Mouse (Mus musculus): Measurements from ENCODE around the gene Myo3b. TPM values are rescaled to one million over a fixed set of nuclear protein-coding genes. Genes with fewer than 3 reads are reported as not detected.

Gene Myo3b
- polyA plus RNA-seq, 1 experiment, result under 0.01 TPM

DNA sequence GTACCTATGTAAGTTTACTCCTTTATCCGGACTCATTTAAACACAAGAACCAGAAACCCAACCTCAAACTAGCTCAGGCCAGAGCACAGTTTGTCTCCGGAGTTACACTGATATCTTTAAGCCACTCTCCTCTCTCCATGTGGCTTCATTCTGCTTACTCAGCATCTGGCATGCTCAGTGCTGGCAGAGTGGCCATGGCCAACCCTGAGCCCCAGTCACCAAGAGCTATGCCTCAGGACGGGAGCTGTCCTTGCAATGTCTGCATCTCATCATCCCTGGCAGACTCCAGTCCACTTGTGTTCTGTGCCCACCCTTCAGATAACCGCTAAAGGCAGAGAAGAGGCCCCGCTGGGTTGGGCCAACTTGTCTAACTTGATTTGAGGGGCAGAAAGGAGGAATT, 368.8 kb downstream of the Myo3b start:
- Histone ChIP-seq H3K4me3 (replicated peaks) (no peak overlapping the region), H3K9me3 (ENCODE audit: control insufficient read depth, low read length) (no peaks in the 10 kb centered on the region), H3K36me3 (ENCODE audit: control insufficient read depth) (no peaks in the 10 kb centered on the region), H3K27me3 (ENCODE audit: control insufficient read depth) (no peaks in the 10 kb centered on the region), H3K4me1 (ENCODE audit: control insufficient read depth) (no peaks in the 10 kb centered on the region)
- TF ChIP-seq TAL1 (IDR thresholded peaks at IDR 0.05; ENCODE audit: low read length) (no peak), GATA1 (IDR thresholded peaks at IDR 0.05; ENCODE audit: low read length) (no peak)

DNA sequence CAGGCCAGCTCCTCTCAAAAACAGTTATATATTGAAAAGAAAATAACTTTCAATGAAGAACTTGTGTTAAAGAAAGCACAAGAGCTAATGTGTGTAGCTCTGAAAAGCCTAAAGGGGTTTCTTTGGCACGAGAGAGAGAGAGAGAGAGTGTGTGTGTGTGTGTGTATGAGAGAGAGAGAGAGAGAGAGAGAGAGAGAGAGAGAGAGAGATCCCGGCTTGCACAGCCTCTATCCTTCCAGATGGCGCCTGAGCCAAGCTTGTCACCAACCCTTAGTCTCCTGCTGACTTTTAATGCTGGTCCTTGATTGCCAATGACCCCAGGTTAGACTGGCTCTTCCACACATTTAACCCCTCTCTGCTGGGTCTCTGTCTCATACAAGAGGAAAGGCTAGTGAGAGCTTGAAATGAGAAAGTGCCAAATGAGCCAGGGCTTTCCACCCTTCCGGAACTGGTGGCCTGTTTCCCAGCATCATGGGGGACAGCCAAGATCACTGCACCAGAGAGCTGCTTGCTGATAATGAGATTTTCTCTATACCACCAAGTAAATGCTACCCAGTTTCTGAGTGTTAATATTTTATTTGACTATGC, 371.5 kb downstream of the Myo3b start:
- no peaks in the 10 kb centered on the region for H3K4me1 ChIP-seq (ENCODE audit: control insufficient read depth)
- no peaks in the 10 kb centered on the region for H3K9me3 ChIP-seq (ENCODE audit: control insufficient read depth, low read length)
- H3K4me3 ChIP-seq (replicated peaks), result no peak overlapping the region
- H3K27me3 ChIP-seq (ENCODE audit: control insufficient read depth), result no peaks in the 10 kb centered on the region
- TF ChIP-seq TAL1 (IDR thresholded peaks at IDR 0.05; ENCODE audit: low read length), result no peak
- no peaks in the 10 kb centered on the region for H3K36me3 ChIP-seq (ENCODE audit: control insufficient read depth)

DNA sequence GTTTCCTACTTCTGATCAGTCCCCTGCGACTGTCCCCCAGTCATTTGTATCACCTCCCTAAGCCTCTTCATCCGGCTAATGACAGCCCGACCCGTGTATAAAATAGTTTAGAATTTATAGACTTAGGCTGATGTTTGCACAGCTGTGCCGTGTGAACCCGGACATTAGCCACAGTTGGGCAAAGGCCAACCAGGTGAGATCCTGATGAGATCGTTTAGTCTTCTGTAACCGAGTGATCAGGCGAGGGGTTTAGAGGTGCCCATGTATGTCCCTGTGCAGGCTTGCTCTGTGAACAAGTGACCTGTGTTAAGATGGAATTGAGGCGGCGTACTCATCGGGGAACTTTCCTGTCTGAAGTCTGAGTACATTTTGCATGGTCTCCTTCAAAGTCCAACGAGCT, 373.4 kb downstream of the Myo3b start:
- Histone ChIP-seq H3K4me3 (replicated peaks) (no peak overlapping the region), H3K36me3 (ENCODE audit: control insufficient read depth) (no peaks in the 10 kb centered on the region), H3K4me1 (ENCODE audit: control insufficient read depth) (no peaks in the 10 kb centered on the region), H3K27me3 (ENCODE audit: control insufficient read depth) (no peaks in the 10 kb centered on the region), H3K9me3 (ENCODE audit: control insufficient read depth, low read length) (no peaks in the 10 kb centered on the region)
- TF ChIP-seq TAL1 (IDR thresholded peaks at IDR 0.05; ENCODE audit: low read length) (no peak), GATA1 (IDR thresholded peaks at IDR 0.05; ENCODE audit: low read length) (no peak)

DNA sequence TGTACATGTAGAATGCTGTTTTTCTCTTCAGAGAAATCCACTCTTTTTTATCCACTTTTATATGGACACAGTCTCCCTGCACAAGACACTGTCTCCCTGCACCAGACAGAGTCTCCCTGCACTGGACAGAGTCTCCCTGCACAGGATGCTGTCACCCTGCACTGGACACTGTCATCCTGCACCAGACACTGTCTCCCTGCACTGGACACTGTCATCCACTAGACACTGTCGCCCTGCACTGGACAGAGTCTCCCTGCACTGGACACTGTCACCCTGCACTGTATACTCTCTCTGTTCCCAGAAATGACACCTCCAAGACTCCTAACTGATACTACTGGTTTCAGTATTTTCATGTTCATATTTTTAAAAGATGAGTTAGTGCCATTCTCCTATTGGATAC, 375.5 kb downstream of the Myo3b start:
- TF ChIP-seq GATA1 (IDR thresholded peaks at IDR 0.05; ENCODE audit: low read length) (no peak), TAL1 (IDR thresholded peaks at IDR 0.05; ENCODE audit: low read length) (no peak)
- Histone ChIP-seq H3K4me1 (ENCODE audit: control insufficient read depth) (no peaks in the 10 kb centered on the region), H3K36me3 (ENCODE audit: control insufficient read depth) (no peaks in the 10 kb centered on the region), H3K27me3 (ENCODE audit: control insufficient read depth) (no peaks in the 10 kb centered on the region), H3K9me3 (ENCODE audit: control insufficient read depth, low read length) (no peaks in the 10 kb centered on the region), H3K4me3 (replicated peaks) (no peak overlapping the region)

DNA sequence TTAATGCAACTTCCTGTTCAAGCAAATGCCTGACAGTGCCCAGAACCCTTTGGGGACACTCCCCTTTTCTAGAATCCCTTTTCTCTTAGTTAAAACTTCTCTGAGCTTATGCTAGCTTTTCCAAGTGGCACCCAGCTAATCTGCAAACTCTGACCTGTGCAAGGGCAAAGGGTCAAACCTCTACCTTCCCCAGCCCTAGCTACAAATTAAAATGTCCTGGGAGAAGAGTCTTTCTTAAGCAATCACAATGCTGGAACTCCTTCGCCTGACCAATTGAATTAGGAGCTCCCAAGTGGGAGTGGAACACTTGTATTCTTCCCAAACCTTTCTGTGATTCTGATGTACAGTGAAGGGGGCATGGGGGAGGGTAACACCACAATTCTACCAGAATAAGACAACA, 376.6 kb downstream of the Myo3b start:
- Histone ChIP-seq H3K4me3 (replicated peaks) (no peak overlapping the region), H3K36me3 (ENCODE audit: control insufficient read depth) (no peaks in the 10 kb centered on the region), H3K4me1 (ENCODE audit: control insufficient read depth) (no peaks in the 10 kb centered on the region), H3K27me3 (ENCODE audit: control insufficient read depth) (no peaks in the 10 kb centered on the region), H3K9me3 (ENCODE audit: control insufficient read depth, low read length) (no peaks in the 10 kb centered on the region; the same call in 1 of the 2 replicates)
- TF ChIP-seq GATA1 (IDR thresholded peaks at IDR 0.05; ENCODE audit: low read length) (no peak), TAL1 (IDR thresholded peaks at IDR 0.05; ENCODE audit: low read length) (no peak)

DNA sequence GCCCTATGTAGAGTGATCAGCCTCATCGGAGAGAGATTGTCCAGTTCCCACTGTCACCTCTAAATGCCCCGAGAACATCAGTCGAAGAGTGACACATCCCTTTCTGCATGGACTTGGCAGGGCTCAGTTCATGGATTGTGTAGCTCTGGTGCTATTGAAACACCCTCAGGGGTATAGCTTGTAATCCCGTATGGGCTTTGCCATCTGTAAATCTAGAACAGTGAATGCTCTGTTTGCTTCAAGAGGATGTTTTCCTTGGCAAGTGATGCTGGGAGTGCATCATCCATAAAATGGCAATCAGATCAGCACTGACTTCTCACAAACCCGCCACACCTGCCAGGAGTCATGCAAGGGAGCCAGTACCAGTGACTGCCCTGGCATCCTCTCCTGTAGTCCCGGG, 380.4 kb downstream of the Myo3b start:
- H3K36me3 ChIP-seq (ENCODE audit: control insufficient read depth), result no peaks in the 10 kb centered on the region
- no peaks in the 10 kb centered on the region for H3K27me3 ChIP-seq (ENCODE audit: control insufficient read depth)
- H3K4me1 ChIP-seq (ENCODE audit: control insufficient read depth), result no peaks in the 10 kb centered on the region
- no peaks in the 10 kb centered on the region; the same call in 1 of the 2 replicates for H3K9me3 ChIP-seq (ENCODE audit: control insufficient read depth, low read length)
- TF ChIP-seq GATA1 (IDR thresholded peaks at IDR 0.05; ENCODE audit: low read length), result no peak
- no peak for TF ChIP-seq TAL1 (IDR thresholded peaks at IDR 0.05; ENCODE audit: low read length)
- H3K4me3 ChIP-seq (replicated peaks), result no peak overlapping the region

DNA sequence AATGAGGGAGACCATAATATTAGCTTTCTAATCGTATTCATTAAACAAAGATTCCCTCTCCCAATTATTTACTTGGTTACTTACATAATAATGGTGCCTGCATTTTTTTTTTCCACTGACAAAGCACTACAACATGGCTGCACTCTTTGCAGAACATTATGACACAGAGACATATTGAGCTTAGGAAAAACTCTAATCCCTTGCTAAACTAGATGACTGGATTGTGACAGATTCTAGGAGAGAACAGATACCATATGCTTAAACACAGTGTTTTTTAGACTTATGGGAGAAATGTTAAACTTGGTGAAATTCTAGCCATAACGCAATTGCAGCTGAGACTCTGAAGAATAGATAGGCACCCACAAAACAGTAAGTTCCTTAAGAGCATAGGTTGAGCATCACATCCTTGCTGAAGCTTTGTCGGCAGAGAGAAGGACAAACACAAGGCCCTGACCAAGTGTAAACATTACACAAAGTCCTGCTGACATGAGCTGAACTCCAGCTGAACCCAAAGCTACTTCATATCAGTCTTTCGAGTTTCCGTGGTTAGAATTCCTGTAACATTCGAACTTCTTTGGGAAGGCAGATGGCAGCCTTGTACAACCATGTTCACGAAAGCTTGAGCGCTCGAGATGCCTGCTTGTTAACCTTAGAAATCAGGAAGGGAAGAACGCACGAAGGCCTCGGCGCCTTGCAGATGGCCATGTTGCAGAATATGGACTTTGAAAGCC, 382.4 kb downstream of the Myo3b start:
- Histone ChIP-seq H3K4me1 (ENCODE audit: control insufficient read depth) (no peaks in the 10 kb centered on the region), H3K36me3 (ENCODE audit: control insufficient read depth) (no peaks in the 10 kb centered on the region), H3K9me3 (ENCODE audit: control insufficient read depth, low read length) (no peaks in the 10 kb centered on the region; the same call in 1 of the 2 replicates), H3K27me3 (ENCODE audit: control insufficient read depth) (no peaks in the 10 kb centered on the region), H3K4me3 (replicated peaks) (no peak overlapping the region)
- no peak for TF ChIP-seq TAL1 (IDR thresholded peaks at IDR 0.05; ENCODE audit: low read length)
- TF ChIP-seq GATA1 (IDR thresholded peaks at IDR 0.05; ENCODE audit: low read length), result no peak

DNA sequence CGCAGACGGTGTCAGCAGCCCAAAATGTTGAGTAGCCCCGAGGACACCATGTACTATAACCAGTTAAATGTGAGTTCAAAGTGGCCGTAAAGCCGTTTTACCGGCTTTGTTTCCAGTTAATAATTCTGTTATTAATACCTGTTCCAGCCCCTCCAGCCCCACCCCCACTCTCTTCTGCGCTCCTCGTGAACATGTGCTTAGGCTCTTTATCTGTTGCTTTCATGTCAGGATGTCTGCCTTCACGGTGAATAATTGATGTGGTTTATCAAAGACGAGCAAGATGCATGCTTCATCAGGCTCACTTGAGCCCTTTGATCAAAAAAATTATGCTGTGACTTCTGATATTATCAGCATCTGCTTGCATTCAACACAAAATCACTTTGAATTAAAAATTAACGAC, 386.7 kb downstream of the Myo3b start:
- H3K27me3 ChIP-seq (ENCODE audit: control insufficient read depth), result no peaks in the 10 kb centered on the region
- no peak overlapping the region for H3K4me3 ChIP-seq (replicated peaks)
- TF ChIP-seq GATA1 (IDR thresholded peaks at IDR 0.05; ENCODE audit: low read length), result no peak
- no peak for TF ChIP-seq TAL1 (IDR thresholded peaks at IDR 0.05; ENCODE audit: low read length)
- H3K9me3 ChIP-seq (ENCODE audit: control insufficient read depth, low read length), result no peaks in the 10 kb centered on the region
- no peaks in the 10 kb centered on the region for H3K4me1 ChIP-seq (ENCODE audit: control insufficient read depth)
- H3K36me3 ChIP-seq (ENCODE audit: control insufficient read depth), result no peaks in the 10 kb centered on the region

DNA sequence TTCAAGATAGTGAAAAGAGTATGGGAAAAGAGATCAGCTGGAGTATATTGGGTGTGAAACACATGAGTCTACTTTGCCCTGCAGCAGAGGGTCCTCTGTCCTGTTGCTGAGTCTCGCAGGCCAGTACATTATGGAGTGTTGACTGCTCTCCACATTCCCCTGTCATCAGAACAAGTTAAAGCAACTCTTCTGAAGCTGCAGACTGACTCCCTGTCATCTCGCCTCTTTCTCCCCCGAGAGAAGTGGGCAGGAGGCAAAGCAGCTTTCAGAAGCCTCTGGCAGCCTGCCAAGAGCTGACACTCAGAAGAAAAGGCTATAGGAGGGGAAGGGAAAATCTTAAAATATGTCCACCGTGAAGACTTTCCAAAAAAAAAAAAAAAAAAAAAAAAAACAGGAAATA, 404.1 kb downstream of the Myo3b start:
- H3K4me1 ChIP-seq (ENCODE audit: control insufficient read depth), result no peaks in the 10 kb centered on the region
- H3K36me3 ChIP-seq (ENCODE audit: control insufficient read depth), result no peaks in the 10 kb centered on the region
- no peaks in the 10 kb centered on the region; the same call in 1 of the 2 replicates for H3K9me3 ChIP-seq (ENCODE audit: control insufficient read depth, low read length)
- H3K27me3 ChIP-seq (ENCODE audit: control insufficient read depth), result no peaks in the 10 kb centered on the region
- no peak overlapping the region for H3K4me3 ChIP-seq (replicated peaks)
- TF ChIP-seq TAL1 (IDR thresholded peaks at IDR 0.05; ENCODE audit: low read length) (no peak), GATA1 (IDR thresholded peaks at IDR 0.05; ENCODE audit: low read length) (no peak)

Data from erythroblast, embryonic 14.5 days (primary cell).